Mouse (Mus musculus) stomach, postnatal 0 days (tissue): ENCODE measurements at regions not wholly inside any gene's neighbourhood (a gene's known extent, or its start where the extent isn't known, plus 50 kb on each side); places are given as distances from the start of the nearest gene placed in this dataset.
A peak's percentile ranks its signal among the peaks of the same experiment; 100 is the strongest.

ENCODE experiments used
- CTCF ChIP-seq: IDR thresholded peaks from 2 replicates; pipeline ENCODE4 v1.5.1; 2016; ENCODE audit warnings: antibody characterized with exemption, low read depth, mild to moderate bottlenecking, moderate library complexity
- EP300 ChIP-seq: optimal IDR thresholded peaks from 2 replicates; pipeline ENCODE3; 2016; ENCODE audit warnings: antibody characterized with exemption

- TF ChIP-seq CTCF (peak; percentile 36; the same call in 1 of the 2 replicates), EP300 (no peak)
These were observed 69.2 kb upstream of the Chmp2b start for GRCm38 (mm10) chr16:65631680-65632079.
